ENCODE assay signal across 7 mouse cellular contexts in the genomic region with DNA sequence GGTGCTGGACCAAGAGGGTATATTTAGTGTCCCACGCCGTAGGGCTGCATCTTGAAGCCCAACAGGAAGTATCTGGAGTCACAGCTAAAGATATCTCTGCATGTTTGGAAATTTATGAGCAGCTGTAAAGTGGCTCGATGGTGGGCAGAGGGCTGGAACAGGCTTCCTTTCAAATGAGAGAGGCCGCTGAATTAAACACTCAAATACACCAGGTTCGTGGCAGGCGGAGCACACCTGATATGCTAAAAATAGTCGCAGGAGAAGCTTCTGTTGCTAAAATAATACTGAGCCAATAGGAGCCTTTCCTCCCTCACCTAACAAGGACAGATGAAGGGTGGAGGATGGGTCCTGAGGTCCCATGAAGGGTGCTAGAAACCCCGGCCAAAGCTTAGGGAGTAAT.
DNase-seq lines count a peak whose midpoint lies in the region; ATAC-seq and TF ChIP-seq lines count a peak whose summit lies in the region.

No protein-coding gene starts in this region.

- DNase-seq in kidney, adult 18-20 months = no peak
- no peak for DNase-seq in embryonic facial prominence, embryonic 10.5 days (ENCODE audit: low spot score)
- no peak for DNase-seq in thymus, adult 2 months
- no peak for DNase-seq in adrenal gland, postnatal 14 days

- H3K27ac ChIP-seq in kidney, embryonic 16.5 days (ENCODE audit: low read length) = peak overlapping the region; percentile 72
- H3K27ac ChIP-seq in embryonic facial prominence, embryonic 10.5 days (replicated peaks) = peak overlapping the region; percentile 54; the same call in 1 of the 2 replicates
- peak overlapping the region; percentile 94 for H3K27ac ChIP-seq in liver, embryonic 15.5 days (replicated peaks)
- no peak overlapping the region for H3K27ac ChIP-seq in thymus, adult 2 months (ENCODE audit: control insufficient read depth, insufficient read depth, low read length)

- no peaks in the 10 kb centered on the region for H3K27me3 ChIP-seq in kidney, embryonic 16.5 days (ENCODE audit: insufficient read depth, low read length)
- no peaks in the 10 kb centered on the region for H3K27me3 ChIP-seq in embryonic facial prominence, embryonic 10.5 days (replicated peaks; ENCODE audit: low read depth, poor library complexity, severe bottlenecking)
- H3K27me3 ChIP-seq in liver, embryonic 15.5 days = no peaks in the 10 kb centered on the region
- H3K27me3 ChIP-seq in thymus, adult 2 months (ENCODE audit: control insufficient read depth, insufficient read depth, low read length) = no peaks in the 10 kb centered on the region

- no peak for TF ChIP-seq POLR2A in thymus, adult 2 months (IDR thresholded peaks at IDR 0.05; ENCODE audit: control insufficient read depth, extremely low read depth, insufficient read depth, low read length, poor library complexity)

- H3K9ac ChIP-seq in kidney, embryonic 16.5 days (replicated peaks; ENCODE audit: low read length) = no peak overlapping the region
- H3K9ac ChIP-seq in liver, embryonic 15.5 days = peak overlapping the region; percentile 43; the same call in 1 of the 2 replicates

- no peaks in the 10 kb centered on the region for H3K9me3 ChIP-seq in kidney, embryonic 16.5 days (ENCODE audit: low read length)
- no peaks in the 10 kb centered on the region for H3K9me3 ChIP-seq in embryonic facial prominence, embryonic 10.5 days
- no peaks in the 10 kb centered on the region for H3K9me3 ChIP-seq in liver, embryonic 15.5 days (replicated peaks)

- H3K4me2 ChIP-seq in kidney, embryonic 16.5 days (replicated peaks; ENCODE audit: low read depth, low read length) = no peak overlapping the region
- H3K4me2 ChIP-seq in liver, embryonic 15.5 days = peak overlapping the region; percentile 70

- WGBS in kidney, embryonic 16.5 days = 11% methylated on average over 8 of the region's 8 CpGs
- WGBS in embryonic facial prominence, embryonic 10.5 days = 81% methylated on average over 8 of the region's 8 CpGs
- 10% methylated on average over 8 of the region's 8 CpGs for WGBS in liver, embryonic 15.5 days (ENCODE audit: insufficient replicate concordance)
- 23% methylated on average over 8 of the region's 8 CpGs for WGBS in thymus, adult 2 months

- no peak for TF ChIP-seq CTCF in thymus, adult 2 months (IDR thresholded peaks at IDR 0.05; ENCODE audit: borderline replicate concordance, control insufficient read depth, extremely low read depth, insufficient read depth, low read length, poor library complexity)

- peaks cover 52% of the 10 kb centered on the region for H3K4me1 ChIP-seq in kidney, embryonic 16.5 days (ENCODE audit: insufficient read depth, low read length)
- H3K4me1 ChIP-seq in embryonic facial prominence, embryonic 10.5 days = peaks cover 35% of the 10 kb centered on the region
- H3K4me1 ChIP-seq in liver, embryonic 15.5 days (replicated peaks) = peaks cover 64% of the 10 kb centered on the region
- H3K4me1 ChIP-seq in thymus, adult 2 months (replicated peaks; ENCODE audit: control insufficient read depth, insufficient read depth, low read length) = peaks cover 35% of the 10 kb centered on the region

- H3K36me3 ChIP-seq in kidney, embryonic 16.5 days (ENCODE audit: insufficient read depth, low read length) = no peaks in the 10 kb centered on the region
- H3K36me3 ChIP-seq in embryonic facial prominence, embryonic 10.5 days (replicated peaks) = no peaks in the 10 kb centered on the region
- H3K36me3 ChIP-seq in liver, embryonic 15.5 days (replicated peaks) = no peaks in the 10 kb centered on the region
- no peaks in the 10 kb centered on the region for H3K36me3 ChIP-seq in thymus, adult 2 months (ENCODE audit: control insufficient read depth, insufficient read depth, low read length)

- 0 out of 2 replicates have a peak, but pooled peaks have one; percentile 41 for ATAC-seq in kidney, embryonic 16.5 days (ENCODE audit: low FRiP score, low TSS enrichment)
- peak; percentile 38 for ATAC-seq in granulocyte monocyte progenitor cell, adult 5-6 weeks (replicated peaks; ENCODE audit: poor library complexity, severe bottlenecking)
- ATAC-seq in liver, embryonic 15.5 days (ENCODE audit: insufficient read depth) = peak; percentile 76

- H3K4me3 ChIP-seq in kidney, embryonic 16.5 days (ENCODE audit: low read length) = no peak overlapping the region
- no peak overlapping the region for H3K4me3 ChIP-seq in embryonic facial prominence, embryonic 10.5 days
- H3K4me3 ChIP-seq in liver, embryonic 15.5 days (replicated peaks) = peak overlapping the region; percentile 36
- H3K4me3 ChIP-seq in thymus, adult 2 months (ENCODE audit: control insufficient read depth, insufficient read depth, low read length) = no peak overlapping the region
